Mouse (Mus musculus): ENCODE data around the gene Cyp26a1. TPM values are rescaled to one million over a fixed set of nuclear protein-coding genes. Genes with fewer than 3 reads are reported as not detected.

Cyp26a1 gene
- polyA plus RNA-seq, 1 experiment from 2014 or later = 0.45 TPM

Other genes with a start within 250 kb of the Cyp26a1 start
- 21.7 and 23.8 TPM in 2 replicates for gene Exoc6, start 147.4 kb upstream of the Cyp26a1 start, polyA plus RNA-seq (2015; fragmentation: Nextera tagmentation; extraction: Ambion mirVana)
- gene Cyp26c1, start 12.2 kb upstream of the Cyp26a1 start, polyA plus RNA-seq (2015; fragmentation: Nextera tagmentation; extraction: Ambion mirVana) = not detected in 2 replicates

All from intestine, embryonic 16.5 days (tissue).